Mouse (Mus musculus): ENCODE results near the gene Ube2r2. TPM values are rescaled to one million over a fixed set of nuclear protein-coding genes. Genes with fewer than 3 reads are reported as not detected.

Gene Ube2r2
- polyA plus RNA-seq, 1 experiment: 44.4 TPM

- Histone ChIP-seq H3K4me1 (ENCODE audit: control insufficient read depth, insufficient read depth, low read length) (no peaks in the 10 kb centered on the region), H3K27ac (ENCODE audit: control insufficient read depth, insufficient read depth, low read depth, low read length, poor library complexity) (no peak overlapping the region), H3K4me3 (replicated peaks; ENCODE audit: control insufficient read depth, low read depth, low read length) (no peak overlapping the region)
- 68% methylated on average over 3 of the region's 3 CpGs for WGBS
- TF ChIP-seq CTCF (IDR thresholded peaks at IDR 0.05; ENCODE audit: control insufficient read depth, insufficient read depth, low read length) (no peak), POLR2A (IDR thresholded peaks at IDR 0.05; ENCODE audit: borderline replicate concordance, control insufficient read depth, low read depth, low read length) (no peak)
These were observed 105.4 kb downstream of the Ube2r2 start for GRCm38 (mm10) chr4:41240916-41241315.

Other genes with a start within 250 kb of the Ube2r2 start
- gene Spink4, start 215.7 kb upstream of the Ube2r2 start, polyA plus RNA-seq (2011; ENCODE audit: insufficient read depth, insufficient read length, low replicate concordance, missing spikeins): not detected in 2 replicates
- 144 and 216 TPM in 2 replicates for gene Bag1, start 187.4 kb upstream of the Ube2r2 start, polyA plus RNA-seq (2011; ENCODE audit: insufficient read depth, insufficient read length, low replicate concordance, missing spikeins)
- 28.2 and 49.0 TPM in 2 replicates for gene Chmp5, start 187.3 kb upstream of the Ube2r2 start, polyA plus RNA-seq (2011; ENCODE audit: insufficient read depth, insufficient read length, low replicate concordance, missing spikeins)
- 37.5 and 46.1 TPM in 2 replicates for gene Nfx1, start 164.8 kb upstream of the Ube2r2 start, polyA plus RNA-seq (2011; ENCODE audit: insufficient read depth, insufficient read length, low replicate concordance, missing spikeins)
- 0.70 and 1.1 TPM in 2 replicates for gene Aqp7, start 87.6 kb upstream of the Ube2r2 start, polyA plus RNA-seq (2011; ENCODE audit: insufficient read depth, insufficient read length, low replicate concordance, missing spikeins)
- gene Aqp3, start 37.6 kb upstream of the Ube2r2 start, polyA plus RNA-seq (2011; ENCODE audit: insufficient read depth, insufficient read length, low replicate concordance, missing spikeins): 0.92 and 12.0 TPM in 2 replicates
- 7.5 and 10.0 TPM in 2 replicates for gene Nol6, start 11.3 kb upstream of the Ube2r2 start, polyA plus RNA-seq (2011; ENCODE audit: insufficient read depth, insufficient read length, low replicate concordance, missing spikeins)
- 30.9 and 64.5 TPM in 2 replicates for gene Ubap2, start 139.4 kb downstream of the Ube2r2 start, polyA plus RNA-seq (2011; ENCODE audit: insufficient read depth, insufficient read length, low replicate concordance, missing spikeins)
- 76.7 and 82.1 TPM in 2 replicates for gene Dcaf12, start 179.1 kb downstream of the Ube2r2 start, polyA plus RNA-seq (2011; ENCODE audit: insufficient read depth, insufficient read length, low replicate concordance, missing spikeins)
- gene Ubap1, start 213.3 kb downstream of the Ube2r2 start, polyA plus RNA-seq (2011; ENCODE audit: insufficient read depth, insufficient read length, low replicate concordance, missing spikeins): 37.4 and 67.8 TPM in 2 replicates